15 mouse cellular contexts compared by ENCODE assay signal in the genomic region with DNA sequence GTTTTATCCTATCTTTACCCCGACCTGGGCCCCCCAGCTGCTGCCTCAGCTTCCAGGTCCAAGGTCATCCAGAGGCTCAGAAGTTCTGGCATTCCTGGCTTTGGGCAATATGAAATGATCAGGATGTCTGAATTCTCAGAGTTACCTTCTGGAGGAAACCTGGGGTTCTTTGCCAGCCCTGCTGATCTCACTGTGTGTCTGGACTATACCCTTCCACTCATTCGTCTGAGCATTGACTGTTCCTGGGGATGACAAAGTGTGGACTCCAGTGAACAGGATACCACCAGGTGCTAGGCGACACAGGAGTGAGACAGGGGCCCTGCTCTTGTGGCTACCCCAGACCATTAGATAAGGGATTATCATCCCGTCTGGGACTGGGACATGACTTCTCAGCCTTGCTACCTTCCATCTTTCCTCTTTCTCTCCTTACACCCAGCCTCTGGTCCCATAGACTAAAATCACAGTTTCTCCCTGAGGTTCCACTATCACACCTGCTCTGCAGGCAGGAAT. TPM values are rescaled to one million over a fixed set of nuclear protein-coding genes. Genes with fewer than 3 reads are reported as not detected.
"Had no signal": no experiment of that assay in that cellular context is flagged by ENCODE, and none has a peak within 500 bp of the region (broad histone marks: within the 10 kb centered on the region; RNA-seq: fewer than 3 reads in every experiment).

No protein-coding gene starts in this region.

- H3K4me1 ChIP-seq: kidney, embryonic 15.5 days; liver, embryonic 12.5 days had no signal

- DNase-seq: kidney, postnatal 14 days; left cerebral cortex, postnatal 4 days; lung, embryonic 14.5 days; lung, postnatal 10 days; lung, postnatal 4 days; retina, postnatal 1 day; right cerebral cortex, postnatal 4 days; spleen, adult 18-20 months; thymus, postnatal 36 days had no signal

- H3K9me3 ChIP-seq: kidney, embryonic 15.5 days; limb, embryonic 13.5 days; liver, embryonic 12.5 days; midbrain, embryonic 10.5 days; neural tube, embryonic 13.5 days had no signal

- H3K4me3 ChIP-seq: kidney, embryonic 15.5 days; limb, embryonic 13.5 days; liver, embryonic 12.5 days; midbrain, embryonic 10.5 days; neural tube, embryonic 13.5 days had no signal

- H3K36me3 ChIP-seq: kidney, embryonic 15.5 days; limb, embryonic 13.5 days; liver, embryonic 12.5 days; midbrain, embryonic 10.5 days; neural tube, embryonic 13.5 days had no signal

- H3K27me3 ChIP-seq: kidney, embryonic 15.5 days; limb, embryonic 13.5 days; neural tube, embryonic 13.5 days had no signal

- H3K9ac ChIP-seq: kidney, embryonic 15.5 days; limb, embryonic 13.5 days; liver, embryonic 12.5 days; lung, embryonic 14.5 days; neural tube, embryonic 13.5 days had no signal

- H3K27ac ChIP-seq: kidney, embryonic 15.5 days; limb, embryonic 13.5 days; liver, embryonic 12.5 days; midbrain, embryonic 10.5 days; neural tube, embryonic 13.5 days had no signal

- H3K4me2 ChIP-seq: kidney, embryonic 15.5 days; limb, embryonic 13.5 days; liver, embryonic 12.5 days; lung, embryonic 14.5 days; neural tube, embryonic 13.5 days had no signal

- ATAC-seq: liver, embryonic 12.5 days; midbrain, embryonic 16.5 days had no signal

RNA-seq across cellular contexts. Expression of gene Fsd2, which starts 3.2 kb away (rescaled TPM):
- polyA plus RNA-seq: midbrain, embryonic 10.5 days had no signal
